Mouse (Mus musculus): Measurements from ENCODE around the gene Pgp.

The Pgp gene

GRCm38 (mm10) chr17:24461580-24461979 lies 8.6 kb upstream of the Pgp start:
- peak; percentile 73 for DNase-seq (ENCODE audit: low read depth)

GRCm38 (mm10) chr17:24462932-24463331 lies 7.3 kb upstream of the Pgp start:
- no peak for DNase-seq (ENCODE audit: low read depth)

DNA sequence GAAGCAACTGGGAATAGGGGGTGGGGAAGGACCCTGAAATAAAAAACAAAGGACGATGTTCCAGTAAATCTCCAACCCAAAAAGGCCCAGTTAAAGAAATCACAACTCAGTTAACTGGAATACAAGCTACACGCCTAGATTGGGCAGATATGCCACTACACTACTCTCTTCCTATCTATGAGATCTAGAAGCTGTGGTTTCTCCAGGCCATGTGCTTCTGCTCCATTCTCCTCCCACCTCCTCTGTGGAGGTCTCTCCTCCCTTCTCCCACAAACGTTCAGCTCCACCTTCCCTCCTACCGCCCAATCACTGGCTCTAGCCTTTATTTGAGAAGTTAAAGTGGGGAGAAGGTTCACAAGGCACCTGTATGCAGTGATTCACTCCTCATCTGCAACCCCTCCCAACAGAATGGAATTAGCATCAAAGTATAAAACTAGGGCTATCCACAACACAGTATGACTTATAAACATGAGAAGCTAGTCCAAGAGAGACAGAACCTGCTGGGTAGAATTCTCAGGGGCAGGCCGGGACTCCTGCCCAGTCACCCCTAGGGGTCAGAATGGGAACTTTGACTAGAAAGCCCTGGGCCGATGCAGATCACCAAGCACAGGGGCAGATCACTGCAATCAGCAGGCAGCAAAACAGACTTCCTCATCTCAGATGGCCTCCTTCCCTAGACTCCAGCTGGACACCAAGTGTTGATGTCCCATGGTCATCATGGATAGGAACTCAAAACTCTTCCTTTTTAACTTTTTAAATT lies 6.6 kb upstream of the Pgp start:
- no peak for DNase-seq (ENCODE audit: low read depth)

DNA sequence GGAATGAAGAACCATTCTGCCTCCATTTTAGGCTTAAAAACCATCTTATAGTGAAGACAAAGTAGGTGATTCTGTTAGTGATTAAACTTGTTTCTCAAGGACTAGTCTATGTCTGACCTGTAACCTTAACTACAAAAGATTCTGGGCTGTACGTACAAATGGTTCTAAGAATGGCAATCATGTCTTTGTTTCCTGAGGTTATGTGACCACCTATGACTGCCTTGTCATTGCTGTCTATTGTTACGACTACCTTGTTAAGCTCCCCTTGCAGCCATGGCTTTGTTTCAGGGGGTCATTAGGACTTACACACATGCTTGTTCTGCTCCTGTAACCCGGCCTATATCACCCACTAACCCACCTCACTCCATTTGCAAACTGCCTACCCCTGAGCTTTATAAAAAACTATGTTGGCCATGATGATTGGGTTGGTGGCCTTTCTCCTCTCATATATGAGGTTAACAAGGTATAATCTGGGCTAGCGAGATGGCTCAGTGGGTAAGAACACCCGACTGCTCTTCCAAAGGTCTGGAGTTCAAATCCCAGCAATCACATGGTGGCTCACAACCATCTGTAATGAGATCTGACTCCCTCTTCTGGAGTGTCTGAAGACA lies 1.5 kb upstream of the Pgp start:
- no peak for DNase-seq (ENCODE audit: low read depth)

DNA sequence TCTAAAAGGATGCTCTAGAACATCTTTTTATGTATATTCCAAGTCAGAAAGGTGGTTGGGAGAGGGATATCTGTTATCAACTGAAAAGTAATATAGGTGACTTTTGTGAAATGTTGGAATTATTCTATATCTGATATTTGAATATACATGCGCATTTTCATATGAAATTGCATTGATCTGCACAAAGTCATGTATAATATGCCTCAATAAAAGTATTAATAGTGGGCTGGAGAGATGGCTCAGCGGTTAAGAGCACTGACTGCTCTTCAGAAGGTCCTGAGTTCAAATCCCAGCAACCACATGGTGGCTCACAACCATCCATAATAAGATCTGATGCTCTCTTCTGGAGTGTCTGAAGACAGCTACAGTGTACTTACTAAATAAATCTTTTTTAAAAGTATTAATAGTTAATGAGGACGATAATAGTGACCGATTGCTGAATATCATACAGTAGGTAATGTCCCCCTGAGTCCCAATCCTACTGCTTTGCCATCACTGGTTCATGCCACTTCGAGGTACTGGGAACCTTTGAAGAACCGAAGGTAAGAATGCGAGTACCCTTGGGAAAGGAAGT lies 769 bp upstream of the Pgp start:
- no peak for DNase-seq (ENCODE audit: low read depth)

- peak; percentile 45 for DNase-seq (ENCODE audit: low read depth)
Measured at GRCm38 (mm10) chr17:24470701-24471527, 722 bp downstream of the Pgp start.

DNA sequence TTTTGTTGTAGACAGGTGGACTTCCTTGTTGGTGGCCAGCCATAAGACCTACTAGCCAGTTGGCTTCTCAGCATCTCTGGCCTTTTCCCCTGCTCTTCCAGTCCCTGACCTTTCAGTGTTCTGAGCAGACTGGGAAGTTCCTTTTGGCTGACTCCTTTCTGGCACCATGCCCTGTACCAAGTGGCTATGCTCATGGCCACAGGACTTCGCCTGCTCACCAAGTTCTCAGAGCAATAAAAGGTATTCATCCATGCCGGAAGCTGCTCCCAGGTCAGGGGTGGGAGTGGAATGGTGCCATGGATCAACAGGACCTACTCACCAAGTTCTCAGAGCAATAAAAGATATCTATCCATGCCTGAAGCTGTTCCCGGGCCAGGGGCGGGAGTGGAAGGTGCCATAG lies 2.3 kb downstream of the Pgp start:
- no peak for DNase-seq (ENCODE audit: low read depth)

- no peak for DNase-seq (ENCODE audit: low read depth)
Measured at GRCm38 (mm10) chr17:24473612-24474275, 3.6 kb downstream of the Pgp start, which contains the start of gene Bricd5. Gene Bricd5, plus strand, starts transcription at chr17:24473884.

- DNase-seq (ENCODE audit: low read depth): no peak
Measured at GRCm38 (mm10) chr17:24474557-24474956, 4.4 kb downstream of the Pgp start.

- DNase-seq (ENCODE audit: low read depth): no peak
Measured at GRCm38 (mm10) chr17:24475586-24475985, 5.4 kb downstream of the Pgp start.

DNA sequence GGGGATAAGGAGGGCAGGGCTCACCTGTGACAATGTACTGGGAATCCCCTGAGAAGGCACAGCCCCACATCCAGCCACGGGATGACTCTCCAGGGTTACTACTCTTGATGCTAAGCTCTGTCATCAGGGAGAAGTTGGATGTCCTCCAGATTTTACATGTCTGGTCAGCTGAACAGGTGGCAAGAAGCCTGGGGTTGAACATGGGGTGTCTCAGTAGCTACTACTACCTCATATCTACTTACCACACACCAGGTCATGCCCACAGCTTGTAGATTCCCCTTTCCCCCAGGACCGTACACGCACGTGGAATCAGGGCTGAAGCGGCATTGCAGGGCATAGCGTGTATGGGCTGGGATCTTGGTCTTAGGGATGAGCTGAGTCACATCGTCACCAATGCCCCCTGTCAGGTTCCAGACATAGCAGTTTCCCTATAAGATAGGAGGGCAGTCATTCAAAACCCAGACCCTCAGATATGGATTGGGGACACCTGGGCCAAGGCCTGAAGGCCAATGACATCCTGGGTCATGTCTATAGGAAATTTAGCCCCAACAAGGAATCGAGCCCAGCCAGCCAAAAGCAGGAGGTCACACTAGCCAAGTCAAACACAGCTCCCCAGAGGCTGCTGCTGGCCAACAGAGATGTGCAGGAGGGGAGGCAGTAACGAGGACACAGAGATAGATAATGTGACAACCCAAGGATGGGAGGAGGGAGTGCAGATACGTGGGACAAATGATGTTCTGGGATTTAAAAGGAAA lies 6.0 kb downstream of the Pgp start:
- DNase-seq (ENCODE audit: low read depth): no peak

DNA sequence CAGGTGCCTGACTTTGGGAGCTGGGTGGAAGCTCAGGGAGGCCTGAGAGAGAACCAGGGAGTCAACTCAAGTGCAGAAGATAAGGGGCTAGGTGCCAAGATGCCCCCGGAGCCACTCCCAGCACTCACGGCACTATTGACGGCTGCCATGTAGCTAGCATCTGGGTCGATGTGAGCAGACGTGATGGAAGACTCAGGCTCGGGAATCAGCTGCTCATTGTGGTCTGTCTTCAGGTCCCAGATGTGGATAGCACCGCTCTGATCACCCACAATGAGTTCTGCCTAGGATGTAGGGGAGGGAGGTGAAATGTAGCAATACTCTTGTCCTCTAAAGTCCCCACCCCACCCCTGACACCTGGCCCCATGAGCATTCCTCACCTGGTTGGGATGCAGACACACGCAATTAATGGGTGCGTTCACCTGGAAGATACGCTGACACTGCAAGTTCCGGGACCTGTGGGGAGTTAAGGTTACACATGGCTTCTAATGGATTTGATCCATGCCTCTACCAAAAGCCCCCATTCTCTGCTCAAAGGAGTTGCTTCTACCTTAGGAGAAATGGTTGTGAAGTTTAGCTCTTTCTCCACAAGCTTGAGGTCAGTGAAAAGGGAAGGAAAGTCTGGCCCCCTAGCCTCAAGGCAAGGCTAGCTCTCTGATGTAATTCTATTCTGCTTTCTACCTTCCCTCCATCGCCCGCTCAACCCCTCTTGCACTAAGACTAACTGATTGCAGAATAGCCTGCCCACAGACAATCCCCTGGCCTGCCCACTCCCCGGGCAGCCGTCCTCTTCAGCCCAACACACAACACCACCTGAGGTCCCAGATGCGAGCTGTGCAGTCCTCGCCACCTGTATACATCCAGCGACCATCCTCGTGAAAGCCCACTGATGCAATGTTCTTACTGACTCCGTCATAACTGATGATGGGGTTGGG lies 7.1 kb downstream of the Pgp start:
- no peak for DNase-seq (ENCODE audit: low read depth)

DNA sequence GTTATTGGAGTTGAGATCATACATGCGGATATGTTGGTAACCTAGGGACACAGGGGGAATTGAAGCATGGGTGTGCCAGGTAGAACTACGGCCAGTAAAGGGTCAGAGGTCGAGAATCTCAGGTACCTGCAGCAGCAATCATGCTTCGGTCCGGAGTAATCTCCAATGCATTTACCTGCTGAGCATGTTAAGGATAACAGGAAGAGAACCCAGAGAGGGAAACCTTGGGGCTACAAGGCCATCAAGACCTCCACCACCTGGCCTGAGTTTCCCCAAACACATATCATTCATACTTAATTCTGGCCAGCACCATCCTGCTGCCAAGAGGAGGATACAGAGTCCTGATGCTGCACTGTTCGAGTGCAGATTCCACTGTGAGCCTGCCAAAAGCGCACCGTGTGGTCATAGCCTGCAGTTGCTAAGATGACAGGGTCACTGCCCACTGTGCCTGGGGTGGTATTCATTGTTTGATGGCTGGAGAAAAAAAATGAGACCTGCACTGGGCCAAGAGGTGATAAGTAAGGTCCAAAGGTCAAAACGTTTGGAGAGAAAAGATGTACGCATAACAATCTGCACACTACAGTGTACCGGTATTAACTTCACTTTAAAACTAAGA lies 7.9 kb downstream of the Pgp start:
- no peak for DNase-seq (ENCODE audit: low read depth)

- DNase-seq (ENCODE audit: low read depth): peak; percentile 98
Measured at GRCm38 (mm10) chr17:24478663-24479380, 8.6 kb downstream of the Pgp start, which contains the start of gene Mlst8. Gene Mlst8, minus strand, starts transcription at chr17:24479078.

DNA sequence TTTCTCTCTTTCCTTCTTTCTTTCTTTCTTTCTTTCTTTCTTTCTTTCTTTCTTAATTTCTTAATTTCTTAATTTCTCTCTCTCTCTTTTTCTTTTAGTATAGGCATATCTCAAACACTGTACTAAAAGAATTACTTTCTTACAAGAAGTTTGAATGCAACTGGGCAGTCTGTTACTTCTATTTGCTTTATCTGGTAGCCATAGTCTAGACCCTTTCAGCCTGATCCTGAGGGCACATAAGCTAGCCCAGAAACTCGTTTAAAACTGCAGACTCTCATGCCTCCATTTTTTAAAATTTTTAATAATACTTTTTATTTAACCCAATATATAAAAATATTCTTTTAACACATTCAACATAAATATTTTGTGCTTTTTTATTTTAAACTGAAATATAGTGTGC lies 9.2 kb downstream of the Pgp start:
- DNase-seq (ENCODE audit: low read depth): no peak

DNA sequence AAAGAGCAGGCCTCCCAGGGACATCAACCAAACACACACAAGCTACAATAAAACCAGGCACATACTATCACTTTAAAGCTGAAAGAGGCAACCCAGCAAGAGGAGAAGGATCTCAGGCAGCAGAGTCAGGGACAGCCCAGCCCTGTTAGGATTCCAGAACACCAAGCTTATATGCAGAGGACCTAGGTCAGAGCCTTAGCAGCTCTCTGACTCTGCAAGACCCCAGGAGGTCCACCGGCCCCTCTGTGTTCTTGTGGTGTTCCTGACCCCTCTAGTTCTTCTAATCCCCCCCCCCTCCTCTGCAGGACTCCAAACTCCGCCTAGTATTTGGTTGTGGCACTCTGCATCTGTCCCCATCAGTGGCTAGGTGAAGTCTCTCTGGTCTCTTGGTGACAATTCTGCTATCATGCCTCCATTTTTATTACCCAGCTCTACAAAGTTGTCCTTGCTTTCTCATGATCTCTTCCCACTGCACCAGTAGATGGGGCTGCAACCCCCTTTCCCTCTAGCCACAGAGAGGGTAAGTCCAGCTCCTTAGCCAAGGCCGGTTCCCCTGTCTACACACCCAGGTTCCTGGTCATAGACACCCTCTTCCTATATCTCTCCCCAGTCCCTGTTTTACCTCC lies 10.1 kb downstream of the Pgp start:
- DNase-seq (ENCODE audit: low read depth): no peak

- DNase-seq (ENCODE audit: low read depth): no peak
Measured at GRCm38 (mm10) chr17:24481027-24481815, 11.0 kb downstream of the Pgp start.

DNA sequence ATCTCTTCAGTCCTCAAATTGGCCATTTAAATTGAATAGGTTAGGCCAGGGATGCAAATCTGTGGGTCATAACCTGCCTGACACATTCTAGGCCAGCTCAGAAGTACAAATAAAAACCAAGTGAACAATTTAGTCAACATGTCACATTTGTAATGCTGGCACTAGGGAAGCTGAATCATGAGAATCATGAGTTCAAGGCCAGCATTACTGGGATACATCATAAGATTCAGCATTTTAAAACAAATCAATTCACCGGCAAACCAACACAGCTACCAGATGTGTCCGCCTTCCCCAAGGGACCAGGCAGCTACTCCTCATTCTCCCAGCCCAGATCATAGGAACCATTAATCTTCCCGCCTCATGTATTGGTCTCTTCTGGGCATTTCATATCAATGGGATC lies 13.3 kb downstream of the Pgp start:
- no peak for DNase-seq (ENCODE audit: low read depth)

Measured in naive thymus-derived CD4-positive, alpha-beta T cell, adult 2 months (primary cell).